Mouse (Mus musculus) kidney, embryonic 16.5 days (tissue): ENCODE measurements around the gene Sik1. TPM values are rescaled to one million over a fixed set of nuclear protein-coding genes. Genes with fewer than 3 reads are reported as not detected.

Source experiments
- ATAC-seq: fragments of 200-750 bp; cut with Nextera tagmentation; 2 replicates; pipeline ENCODE4 v1.8.0; 2017; ENCODE audit warnings: moderate TSS enrichment; ENCODE audit not compliant: low FRiP score, low TSS enrichment
- H3K27ac ChIP-seq: fragments of 300-500 bp; sonication (generic); 2 replicates; pipeline ENCODE4 v1.5.1; 2014; ENCODE audit warnings: low read length
- H3K27me3 ChIP-seq: fragments of 300-500 bp; sonication (generic); 2 replicates; pipeline ENCODE4 v1.6.1; 2014; ENCODE audit warnings: low read length, control low read depth, mixed read lengths; ENCODE audit not compliant: insufficient read depth
- H3K36me3 ChIP-seq: fragments of 300-500 bp; sonication (generic); 2 replicates; pipeline ENCODE4 v1.6.1; 2014; ENCODE audit warnings: low read length, control low read depth, mixed read lengths; ENCODE audit not compliant: insufficient read depth
- H3K4me1 ChIP-seq: fragments of 300-500 bp; sonication (generic); 2 replicates; pipeline ENCODE4 v1.6.1; 2014; ENCODE audit warnings: low read length, control low read depth, mixed read lengths; ENCODE audit not compliant: insufficient read depth
- H3K4me2 ChIP-seq: fragments of 300-500 bp; sonication (generic); replicated peaks from 2 replicates; pipeline ENCODE4 v1.6.1; 2014; ENCODE audit warnings: low read depth, low read length
- H3K4me3 ChIP-seq: fragments of 300-500 bp; sonication (generic); 2 replicates; pipeline ENCODE4 v1.5.1; 2014; ENCODE audit warnings: mild to moderate bottlenecking, low read length
- H3K9ac ChIP-seq: fragments of 300-500 bp; sonication (generic); replicated peaks from 2 replicates; pipeline ENCODE4 v1.6.1; 2014; ENCODE audit warnings: low read length
- H3K9me3 ChIP-seq: fragments of 300-500 bp; sonication (generic); 2 replicates; pipeline ENCODE4 v1.6.1; 2016; ENCODE audit warnings: low read length, control low read depth
- WGBS: fragments of 180-500 bp; shearing (Covaris S2); extraction: QIAGEN DNeasy Blood & Tissue Kit; methylation state at CpG from one replicate; pipeline ENCODE4 v1.1.7; 2014; 5-methylcytosine and 5-hydroxymethylcytosine counted together
- polyA plus RNA-seq: library from polyadenylated mRNA; unstranded; fragments of >200 nt; fragmentation: Nextera tagmentation; extraction: Ambion mirVana; gene quantifications from 2 replicates; pipeline ENCODE4 v1.2.1, GENCODE M21; 2015

Sik1 gene
- polyA plus RNA-seq, 1 experiment from 2014 or later, result 17.8 TPM

- H3K4me2 ChIP-seq, result no peak overlapping the region
- no peak overlapping the region for H3K4me3 ChIP-seq
- no peaks in the 10 kb centered on the region for H3K27me3 ChIP-seq
- no peak overlapping the region for H3K9ac ChIP-seq
- no peak overlapping the region for H3K27ac ChIP-seq
- no peaks in the 10 kb centered on the region for H3K36me3 ChIP-seq
- 63% methylated on average over 7 of the region's 7 CpGs for WGBS
- no peak for ATAC-seq
- no peaks in the 10 kb centered on the region for H3K9me3 ChIP-seq
- no peaks in the 10 kb centered on the region for H3K4me1 ChIP-seq
Measured at GRCm38 (mm10) chr17:31802272-31803017, 53.2 kb downstream of the Sik1 start.

GRCm38 (mm10) chr17:31800852-31801363, 54.7 kb downstream of the Sik1 start:
- Histone ChIP-seq H3K4me1 (no peaks in the 10 kb centered on the region), H3K9me3 (no peaks in the 10 kb centered on the region), H3K27ac (no peak overlapping the region), H3K27me3 (no peaks in the 10 kb centered on the region), H3K4me2 (no peak overlapping the region), H3K4me3 (no peak overlapping the region), H3K36me3 (no peaks in the 10 kb centered on the region), H3K9ac (no peak overlapping the region)
- ATAC-seq, result no peak
- WGBS, result 91% methylated on average over 7 of the region's 7 CpGs

GRCm38 (mm10) chr17:31795893-31796292, 59.7 kb downstream of the Sik1 start:
- Histone ChIP-seq H3K4me2 (no peak overlapping the region), H3K36me3 (no peaks in the 10 kb centered on the region), H3K4me1 (peaks cover 13% of the 10 kb centered on the region), H3K9me3 (no peaks in the 10 kb centered on the region), H3K27ac (no peak overlapping the region), H3K4me3 (no peak overlapping the region), H3K9ac (no peak overlapping the region), H3K27me3 (no peaks in the 10 kb centered on the region)
- ATAC-seq, result no peak
- WGBS, result 73% methylated on average over 4 of the region's 4 CpGs

Other genes with a start within 250 kb of the Sik1 start
- gene Cbs, start 218.6 kb downstream of the Sik1 start, polyA plus RNA-seq, result 3.8 and 5.0 TPM in 2 replicates
- 262 and 338 TPM in 2 replicates for gene U2af1, start 196.9 kb downstream of the Sik1 start, polyA plus RNA-seq
- not detected in 2 replicates for gene Cryaa, start 178.0 kb downstream of the Sik1 start, polyA plus RNA-seq
- 51.4 and 71.6 TPM in 2 replicates for gene Rrp1b, start 180.3 kb upstream of the Sik1 start, polyA plus RNA-seq
- 0.95 and 0.99 TPM in 2 replicates for gene Hsf2bp, start 180.5 kb upstream of the Sik1 start, polyA plus RNA-seq